Mouse (Mus musculus): ENCODE measurements around the gene Acsl1.

GRCm38 (mm10) chr8:46433656-46434055 lies 37.2 kb upstream of the Acsl1 start:
- TF ChIP-seq POLR2A (IDR thresholded peaks at IDR 0.05; ENCODE audit: borderline replicate concordance, extremely low read depth, low read depth, low read length): no peak
- TF ChIP-seq CTCF (IDR thresholded peaks at IDR 0.05; ENCODE audit: insufficient read depth, low read length): no peak

Measured in lung, adult 2 months (tissue).